Mouse (Mus musculus) cortical plate, adult 2 months (tissue): Measurements from ENCODE around the gene Atp2b2.

ENCODE experiments used
- CTCF ChIP-seq: fragments of 200-500 bp; IDR thresholded peaks from 2 replicates; pipeline ENCODE4 v1.5.1; 2011; ENCODE audit warnings: mild to moderate bottlenecking, control low read depth, low read length; ENCODE audit not compliant: insufficient read depth; ENCODE audit errors: extremely low read depth
- POLR2A ChIP-seq: fragments of 200-500 bp; IDR thresholded peaks from 2 replicates; pipeline ENCODE4 v1.6.1; 2011; ENCODE audit warnings: mild to moderate bottlenecking, low read length, control low read depth; ENCODE audit not compliant: insufficient read depth; ENCODE audit errors: extremely low read depth

DNA sequence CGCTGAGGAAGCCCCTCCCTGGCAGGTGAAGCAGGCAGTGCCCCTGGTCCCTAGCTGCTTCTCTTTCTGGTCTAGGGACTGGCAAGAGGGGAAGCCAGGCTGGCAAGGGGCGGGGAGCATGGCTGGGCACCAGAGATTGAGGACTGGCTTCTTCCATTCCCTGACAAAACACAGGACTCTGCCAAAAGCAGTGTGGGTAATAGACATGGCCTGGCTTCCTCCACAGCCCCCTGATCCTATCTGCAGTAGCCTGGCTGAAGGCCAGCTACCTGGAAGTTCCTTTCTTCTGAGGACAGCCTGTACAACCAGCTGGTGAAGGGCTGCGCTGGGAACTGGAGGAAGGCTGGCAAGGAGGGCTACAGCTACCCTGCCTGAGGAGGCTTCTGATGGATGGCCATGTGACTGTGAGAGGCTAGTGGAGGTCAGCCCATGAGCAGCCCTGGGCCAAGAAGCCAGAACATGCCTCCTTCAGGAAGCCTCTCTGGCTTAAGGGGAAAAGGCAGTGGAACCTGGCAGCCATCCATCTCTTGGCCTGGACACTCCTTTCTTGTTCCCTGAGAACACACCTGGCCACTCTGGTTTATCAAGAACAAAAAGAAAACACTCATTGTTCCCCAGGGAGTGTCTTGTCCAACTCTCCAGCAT lies 131.9 kb downstream of the Atp2b2 start:
- TF ChIP-seq POLR2A (no peak), CTCF (no peak)
